Mouse (Mus musculus): ENCODE measurements around the gene S100a13. TPM values are rescaled to one million over a fixed set of nuclear protein-coding genes. Genes with fewer than 3 reads are reported as not detected.
A peak's percentile ranks its signal among the peaks of the same experiment; 100 is the strongest.

Gene S100a13
- polyA plus RNA-seq, 1 experiment from 2014 or later = 84.4 TPM

DNA sequence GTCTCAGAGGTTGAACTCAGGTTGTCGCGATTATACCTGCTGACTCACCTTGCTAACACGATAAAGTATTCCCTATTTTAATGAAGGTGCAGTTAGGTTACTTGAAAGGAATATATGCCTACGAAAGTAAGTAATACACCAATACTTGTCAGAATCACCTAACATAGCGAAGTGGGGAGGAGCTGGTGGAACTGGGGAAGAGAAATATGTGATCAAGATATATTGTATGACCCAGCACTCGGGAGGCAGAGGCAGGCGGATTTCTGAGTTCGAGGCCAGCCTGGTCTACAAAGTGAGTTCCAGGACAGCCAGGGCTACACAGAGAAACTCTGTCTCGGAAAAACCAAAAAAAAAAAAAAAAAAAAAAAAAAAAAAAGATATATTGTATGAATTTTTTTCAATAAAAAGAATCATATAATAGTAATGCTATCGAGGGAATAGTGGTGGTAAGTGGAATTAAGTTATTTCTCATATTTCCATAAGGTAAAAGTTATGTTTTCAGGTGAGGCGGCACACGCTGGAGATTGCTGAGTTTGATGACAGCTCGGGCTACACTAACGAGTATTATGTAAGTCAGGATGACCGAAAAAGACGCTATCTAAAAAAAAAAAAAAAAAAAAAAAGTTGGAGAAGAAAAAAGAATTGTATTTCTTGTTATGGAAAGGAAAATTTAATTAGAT lies 38.9 kb upstream of the S100a13 start:
- Histone ChIP-seq H3K4me2 (ENCODE audit: low read depth, low read length) (peak overlapping the region; percentile 59), H3K4me3 (ENCODE audit: low read length) (peak overlapping the region; percentile 55), H3K36me3 (ENCODE audit: control insufficient read depth, insufficient read depth) (peaks cover 17% of the 10 kb centered on the region), H3K27ac (ENCODE audit: low read length) (no peak overlapping the region), H3K9ac (ENCODE audit: low read length) (no peak overlapping the region), H3K27me3 (ENCODE audit: control insufficient read depth, insufficient read depth, low read length) (no peaks in the 10 kb centered on the region), H3K9me3 (replicated peaks; ENCODE audit: control insufficient read depth, low read length) (no peaks in the 10 kb centered on the region), H3K4me1 (ENCODE audit: control insufficient read depth, insufficient read depth, low read length) (peaks cover 6% of the 10 kb centered on the region)
- no peak for ATAC-seq (replicated peaks; ENCODE audit: extremely low read depth, insufficient read depth, low FRiP score)
- WGBS = 39% methylated on average over 15 of the region's 16 CpGs

DNA sequence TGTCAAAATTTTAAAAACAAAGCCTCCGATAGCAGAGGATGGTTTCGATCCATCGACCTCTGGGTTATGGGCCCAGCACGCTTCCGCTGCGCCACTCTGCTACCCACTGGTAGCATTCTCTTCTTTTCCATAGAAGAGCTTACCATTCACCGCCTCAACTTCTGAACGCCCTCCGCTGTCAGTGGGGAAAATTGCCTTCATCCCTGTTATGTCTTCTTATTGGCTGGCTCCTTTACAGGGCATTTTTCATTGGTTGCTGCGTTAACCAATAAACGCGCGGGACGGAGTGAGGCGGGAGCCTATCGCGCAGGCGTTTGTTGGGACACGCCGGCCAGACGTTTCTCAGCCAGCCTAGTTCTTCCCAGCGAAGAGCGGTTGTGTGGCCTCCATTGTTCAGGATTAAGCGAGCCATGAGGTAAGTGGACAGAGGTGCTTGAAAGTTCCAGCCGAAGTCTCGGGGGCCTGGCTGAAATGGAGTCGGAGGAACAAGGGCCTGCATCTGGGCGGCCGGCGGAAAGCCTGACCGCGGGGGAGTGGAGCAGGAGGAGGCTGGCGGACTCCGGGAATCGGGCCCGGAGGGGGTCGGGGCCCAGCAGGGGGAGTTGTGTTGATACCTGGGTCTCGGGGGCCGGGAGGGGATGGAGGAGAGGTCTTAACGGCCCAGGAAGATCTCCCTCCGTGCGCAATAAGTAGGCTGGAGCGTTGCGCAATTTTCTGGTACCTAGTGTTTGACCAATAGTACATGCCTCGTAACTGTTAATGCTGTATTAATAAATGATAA lies 38.2 kb upstream of the S100a13 start, which contains the start of gene Ilf2:
TSS of gene Ilf2 (plus strand) at position 296 of the 781 bp plus-strand sequence.
- Histone ChIP-seq H3K36me3 (ENCODE audit: control insufficient read depth, insufficient read depth) (peaks cover 24% of the 10 kb centered on the region), H3K9ac (ENCODE audit: low read length) (peak within 1 kb of the TSS; percentile 91), H3K27me3 (ENCODE audit: control insufficient read depth, insufficient read depth, low read length) (no peaks in the 10 kb centered on the region), H3K27ac (ENCODE audit: low read length) (peak within 1 kb of the TSS; percentile 93), H3K4me2 (ENCODE audit: low read depth, low read length) (peak within 1 kb of the TSS; percentile 66), H3K9me3 (replicated peaks; ENCODE audit: control insufficient read depth, low read length) (no peaks in the 10 kb centered on the region), H3K4me1 (ENCODE audit: control insufficient read depth, insufficient read depth, low read length) (peaks cover 6% of the 10 kb centered on the region), H3K4me3 (ENCODE audit: low read length) (peak within 1 kb of the TSS; percentile 76)
- under 1% methylated on average over 45 of the region's 45 CpGs for WGBS
- ATAC-seq (replicated peaks; ENCODE audit: extremely low read depth, insufficient read depth, low FRiP score) = peak; percentile 98

DNA sequence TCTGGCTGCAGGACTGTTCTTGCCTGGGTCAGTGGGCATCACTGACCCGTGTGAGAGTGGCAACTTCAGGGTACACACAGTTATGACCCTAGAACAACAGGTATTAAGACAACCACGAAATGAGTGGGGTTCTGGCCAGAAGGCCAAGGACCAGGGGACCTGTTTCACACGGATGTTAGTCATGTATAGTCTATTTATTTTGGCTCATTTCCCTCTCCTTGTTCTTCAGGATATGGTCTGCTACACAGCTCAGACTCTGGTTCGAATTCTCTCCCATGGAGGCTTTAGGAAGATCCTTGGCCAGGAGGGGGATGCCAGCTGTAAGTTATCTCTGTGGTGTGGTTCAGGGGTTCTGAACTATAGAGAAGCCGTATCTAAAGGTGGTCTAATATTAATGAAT lies 27.2 kb upstream of the S100a13 start:
- H3K36me3 ChIP-seq (ENCODE audit: control insufficient read depth, insufficient read depth) = peaks cover 51% of the 10 kb centered on the region
- H3K9ac ChIP-seq (ENCODE audit: low read length) = no peak overlapping the region
- no peaks in the 10 kb centered on the region for H3K27me3 ChIP-seq (ENCODE audit: control insufficient read depth, insufficient read depth, low read length)
- H3K9me3 ChIP-seq (replicated peaks; ENCODE audit: control insufficient read depth, low read length) = no peaks in the 10 kb centered on the region
- ATAC-seq (replicated peaks; ENCODE audit: extremely low read depth, insufficient read depth, low FRiP score) = no peak
- 68% methylated on average over 5 of the region's 5 CpGs for WGBS
- H3K4me2 ChIP-seq (ENCODE audit: low read depth, low read length) = no peak overlapping the region
- no peak overlapping the region for H3K27ac ChIP-seq (ENCODE audit: low read length)
- H3K4me3 ChIP-seq (ENCODE audit: low read length) = no peak overlapping the region
- H3K4me1 ChIP-seq (ENCODE audit: control insufficient read depth, insufficient read depth, low read length) = peaks cover 5% of the 10 kb centered on the region

DNA sequence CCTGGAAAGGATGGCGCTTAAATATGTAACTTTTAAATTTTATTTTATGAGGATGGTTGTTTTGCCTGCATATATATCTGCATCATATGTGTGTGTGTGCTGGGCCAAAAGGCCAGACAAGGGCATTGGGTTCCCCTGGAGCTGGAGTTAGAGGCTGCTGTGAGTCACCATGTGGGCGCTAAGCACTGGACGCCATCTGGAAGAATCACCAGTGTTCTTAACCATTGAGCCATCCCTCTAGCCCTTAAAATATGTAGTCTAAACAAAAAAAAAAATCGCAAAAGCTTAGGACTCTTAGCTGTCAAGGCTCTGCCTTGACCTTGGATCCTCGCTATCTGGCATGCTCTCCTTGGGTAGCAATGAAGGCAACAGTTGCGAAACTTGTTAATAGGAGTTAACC lies 25.7 kb upstream of the S100a13 start:
- Histone ChIP-seq H3K9ac (ENCODE audit: low read length) (no peak overlapping the region), H3K27me3 (ENCODE audit: control insufficient read depth, insufficient read depth, low read length) (no peaks in the 10 kb centered on the region), H3K36me3 (ENCODE audit: control insufficient read depth, insufficient read depth) (peaks cover 37% of the 10 kb centered on the region), H3K9me3 (replicated peaks; ENCODE audit: control insufficient read depth, low read length) (no peaks in the 10 kb centered on the region), H3K4me2 (ENCODE audit: low read depth, low read length) (no peak overlapping the region), H3K4me1 (ENCODE audit: control insufficient read depth, insufficient read depth, low read length) (peaks cover 5% of the 10 kb centered on the region), H3K4me3 (ENCODE audit: low read length) (no peak overlapping the region), H3K27ac (ENCODE audit: low read length) (no peak overlapping the region)
- WGBS = 89% methylated on average over 6 of the region's 6 CpGs
- ATAC-seq (replicated peaks; ENCODE audit: extremely low read depth, insufficient read depth, low FRiP score) = no peak

DNA sequence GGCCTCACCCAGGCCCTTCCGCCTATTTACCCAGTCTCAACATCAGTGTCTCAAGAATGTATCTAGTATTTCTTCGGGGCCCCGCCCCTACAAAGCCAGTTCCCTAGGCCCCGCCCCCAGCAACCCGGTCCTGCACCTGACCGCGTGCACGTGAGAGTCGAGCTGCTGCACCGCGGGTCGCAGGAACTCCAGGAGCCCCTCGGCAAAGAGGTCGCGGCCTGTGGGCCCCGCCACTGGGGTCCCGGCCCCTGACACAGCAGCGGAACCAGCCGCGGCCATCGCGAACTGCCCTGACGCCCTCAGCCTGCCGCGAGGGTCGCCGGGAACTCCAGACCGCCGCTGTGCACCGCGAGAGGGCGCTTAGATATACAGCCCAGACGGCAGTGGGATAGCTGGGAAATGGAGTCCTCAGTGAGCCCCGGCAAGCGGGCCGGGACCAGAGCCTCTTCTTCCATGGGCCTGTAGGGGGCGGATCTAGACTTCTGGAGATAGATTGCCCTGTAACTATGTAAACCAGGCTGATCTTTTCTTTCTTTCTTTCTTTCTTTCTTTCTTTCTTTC lies 23.5 kb upstream of the S100a13 start, which contains the start of gene Snapin:
TSS of gene Snapin (minus strand) at position 338 of the 561 bp plus-strand sequence.
- H3K4me2 ChIP-seq (ENCODE audit: low read depth, low read length) = peak within 1 kb of the TSS; percentile 66
- peaks cover 5% of the 10 kb centered on the region for H3K4me1 ChIP-seq (ENCODE audit: control insufficient read depth, insufficient read depth, low read length)
- no peaks in the 10 kb centered on the region for H3K27me3 ChIP-seq (ENCODE audit: control insufficient read depth, insufficient read depth, low read length)
- under 1% methylated on average over 37 of the region's 37 CpGs for WGBS
- no peaks in the 10 kb centered on the region for H3K9me3 ChIP-seq (replicated peaks; ENCODE audit: control insufficient read depth, low read length)
- peaks cover 25% of the 10 kb centered on the region for H3K36me3 ChIP-seq (ENCODE audit: control insufficient read depth, insufficient read depth)
- peak within 1 kb of the TSS; percentile 85 for H3K4me3 ChIP-seq (ENCODE audit: low read length)
- H3K9ac ChIP-seq (ENCODE audit: low read length) = peak within 1 kb of the TSS; percentile 89
- peak within 1 kb of the TSS; percentile 65 for H3K27ac ChIP-seq (ENCODE audit: low read length)
- peak; percentile 97 for ATAC-seq (replicated peaks; ENCODE audit: extremely low read depth, insufficient read depth, low FRiP score)

DNA sequence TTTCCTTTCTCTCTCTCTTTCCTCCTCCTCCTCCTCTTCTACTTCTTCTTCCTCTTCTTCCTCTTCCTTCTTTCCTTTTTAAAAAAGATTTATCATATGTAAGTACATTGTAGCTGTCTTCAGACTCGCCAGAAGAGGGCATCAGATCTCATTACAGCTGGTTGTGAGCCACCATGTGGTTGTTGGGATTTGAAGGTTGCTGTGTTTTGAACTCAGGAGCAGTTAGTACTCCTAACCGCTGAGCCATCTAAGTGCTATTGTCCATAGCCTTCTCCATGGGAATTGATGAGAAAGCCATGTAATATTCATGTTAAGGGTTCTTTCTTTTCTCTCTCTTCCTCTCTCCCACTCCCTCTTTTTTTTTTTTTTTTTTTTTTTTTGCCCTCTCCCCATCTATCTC lies 22.9 kb upstream of the S100a13 start:
- Histone ChIP-seq H3K4me1 (ENCODE audit: control insufficient read depth, insufficient read depth, low read length) (peaks cover 5% of the 10 kb centered on the region), H3K9ac (ENCODE audit: low read length) (no peak overlapping the region), H3K4me2 (ENCODE audit: low read depth, low read length) (no peak overlapping the region), H3K9me3 (replicated peaks; ENCODE audit: control insufficient read depth, low read length) (no peaks in the 10 kb centered on the region), H3K36me3 (ENCODE audit: control insufficient read depth, insufficient read depth) (peaks cover 20% of the 10 kb centered on the region), H3K4me3 (ENCODE audit: low read length) (no peak overlapping the region), H3K27ac (ENCODE audit: low read length) (no peak overlapping the region), H3K27me3 (ENCODE audit: control insufficient read depth, insufficient read depth, low read length) (no peaks in the 10 kb centered on the region)
- no peak for ATAC-seq (replicated peaks; ENCODE audit: extremely low read depth, insufficient read depth, low FRiP score)
- WGBS = 45% methylated on average over 2 of the region's 2 CpGs

DNA sequence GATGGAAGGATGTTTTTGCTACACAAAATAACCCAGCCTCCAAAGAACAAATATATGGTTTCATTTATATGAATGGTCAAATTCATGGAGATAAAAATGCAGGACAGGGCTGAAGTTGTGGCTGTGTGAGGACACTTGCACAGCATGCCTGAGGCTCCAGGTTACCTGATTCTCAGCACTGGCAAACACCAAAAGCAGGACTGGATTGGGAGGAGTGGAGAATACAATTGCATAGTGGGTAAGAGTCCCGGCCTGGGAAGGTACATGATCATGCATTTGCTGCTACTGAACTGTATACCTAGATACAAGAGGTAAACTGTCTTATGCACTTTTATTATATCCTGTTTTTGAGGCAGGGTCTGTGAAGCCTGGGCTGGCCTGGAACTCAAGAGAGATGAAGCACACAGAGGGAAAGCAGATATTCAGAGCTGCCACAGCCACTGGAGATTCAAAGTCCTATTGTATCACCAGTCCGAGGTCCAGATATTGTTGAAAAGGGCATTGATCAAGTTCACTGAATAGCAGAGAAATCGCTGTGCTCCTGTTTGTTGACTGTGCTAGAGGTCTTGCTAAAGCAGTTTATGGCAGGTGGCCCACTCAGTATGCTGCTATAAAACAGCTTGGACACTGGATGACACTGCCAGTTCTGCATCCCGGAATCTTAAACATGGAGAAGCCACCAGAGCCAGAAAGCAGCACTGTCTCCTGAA lies 20.2 kb upstream of the S100a13 start:
- Histone ChIP-seq H3K4me2 (ENCODE audit: low read depth, low read length) (no peak overlapping the region), H3K36me3 (ENCODE audit: control insufficient read depth, insufficient read depth) (peaks cover 24% of the 10 kb centered on the region), H3K27me3 (ENCODE audit: control insufficient read depth, insufficient read depth, low read length) (no peaks in the 10 kb centered on the region), H3K9me3 (replicated peaks; ENCODE audit: control insufficient read depth, low read length) (no peaks in the 10 kb centered on the region), H3K9ac (ENCODE audit: low read length) (no peak overlapping the region), H3K27ac (ENCODE audit: low read length) (no peak overlapping the region), H3K4me3 (ENCODE audit: low read length) (no peak overlapping the region), H3K4me1 (ENCODE audit: control insufficient read depth, insufficient read depth, low read length) (peaks cover 5% of the 10 kb centered on the region)
- no peak for ATAC-seq (replicated peaks; ENCODE audit: extremely low read depth, insufficient read depth, low FRiP score)
- 68% methylated on average over 4 of the region's 4 CpGs for WGBS

DNA sequence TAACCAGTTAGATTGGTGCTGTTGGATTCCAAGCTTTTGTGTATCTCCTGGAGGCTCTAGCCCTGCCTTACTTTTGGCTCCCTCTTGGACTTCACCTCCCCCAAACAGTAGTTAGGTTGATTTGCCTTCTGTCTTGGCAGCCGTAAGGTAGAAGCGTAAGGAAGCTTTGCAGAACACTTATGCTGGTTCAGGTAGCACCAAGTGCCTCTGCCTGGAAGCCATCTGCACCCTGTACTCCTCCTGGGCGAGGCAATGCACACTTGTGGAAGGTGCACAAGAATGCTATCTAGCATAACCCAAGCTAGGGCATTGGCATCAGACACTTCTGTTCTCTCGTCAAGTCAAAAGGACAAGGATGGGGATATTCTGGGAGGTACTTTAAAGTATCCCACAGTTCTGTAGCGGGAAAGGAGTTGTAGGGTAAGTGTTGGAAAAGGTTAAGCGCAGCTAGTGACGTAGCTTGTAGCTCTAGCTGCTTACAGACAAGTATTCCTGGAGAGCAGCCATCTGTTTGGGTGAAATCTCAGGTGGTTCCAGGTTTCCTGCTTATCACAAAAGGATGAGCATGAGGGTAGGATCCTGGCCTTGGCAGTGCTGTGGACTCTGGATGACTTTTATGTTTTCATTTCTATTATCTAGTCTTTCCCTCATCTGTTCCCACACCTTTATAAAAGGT lies 18.2 kb upstream of the S100a13 start:
- no peak overlapping the region for H3K4me3 ChIP-seq (ENCODE audit: low read length)
- 80% methylated on average over 7 of the region's 7 CpGs for WGBS
- ATAC-seq (replicated peaks; ENCODE audit: extremely low read depth, insufficient read depth, low FRiP score) = no peak
- no peaks in the 10 kb centered on the region for H3K9me3 ChIP-seq (replicated peaks; ENCODE audit: control insufficient read depth, low read length)
- H3K27me3 ChIP-seq (ENCODE audit: control insufficient read depth, insufficient read depth, low read length) = no peaks in the 10 kb centered on the region
- H3K4me1 ChIP-seq (ENCODE audit: control insufficient read depth, insufficient read depth, low read length) = no peaks in the 10 kb centered on the region
- peaks cover 30% of the 10 kb centered on the region for H3K36me3 ChIP-seq (ENCODE audit: control insufficient read depth, insufficient read depth)
- no peak overlapping the region for H3K9ac ChIP-seq (ENCODE audit: low read length)
- no peak overlapping the region for H3K27ac ChIP-seq (ENCODE audit: low read length)
- no peak overlapping the region for H3K4me2 ChIP-seq (ENCODE audit: low read depth, low read length)

Measured in heart, embryonic 16.5 days (tissue).